In the genomic region with DNA sequence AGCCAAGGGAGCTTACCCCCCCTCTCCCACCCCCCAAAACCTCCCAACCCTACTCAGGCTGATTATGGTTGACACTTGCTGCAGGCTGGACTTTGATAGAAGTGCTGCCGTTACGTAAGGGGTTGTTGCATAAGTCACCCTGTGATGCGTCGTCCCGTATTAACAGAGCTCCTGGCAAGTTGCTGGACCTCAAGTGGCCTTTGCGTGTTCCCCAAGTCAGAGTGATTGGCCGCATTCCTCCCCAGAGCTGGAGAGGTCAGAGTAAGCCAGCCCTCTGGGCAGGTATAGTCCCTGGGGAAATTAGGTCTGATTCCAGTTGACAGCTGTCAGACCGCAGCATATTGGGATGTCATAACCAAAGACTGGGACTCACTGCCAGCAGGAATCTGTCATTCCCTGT, we compare ENCODE assay signal across 22 mouse cellular contexts. TPM values are rescaled to one million over a fixed set of nuclear protein-coding genes. Genes with fewer than 3 reads are reported as not detected.
DNase-seq lines count a peak whose midpoint lies in the region; ATAC-seq and TF ChIP-seq lines count a peak whose summit lies in the region.
"Had no signal": no experiment of that assay in that cellular context is flagged by ENCODE, and none has a peak within 500 bp of the region (broad histone marks: within the 10 kb centered on the region; RNA-seq: fewer than 3 reads in every experiment).

No protein-coding gene starts in this region.

- H3K4me1 ChIP-seq in liver, embryonic 13.5 days (replicated peaks), result no peaks in the 10 kb centered on the region
- no peaks in the 10 kb centered on the region for H3K4me1 ChIP-seq in thymus, adult 2 months (replicated peaks; ENCODE audit: control insufficient read depth, insufficient read depth, low read length)
- H3K4me1 ChIP-seq: megakaryocyte, embryonic 14.5 days had no signal

- peak; percentile 40 for ATAC-seq in liver, embryonic 13.5 days (ENCODE audit: low read depth)
- ATAC-seq: forebrain, embryonic 14.5 days had no signal

- no peak for TF ChIP-seq CTCF in thymus, adult 2 months (IDR thresholded peaks at IDR 0.05; ENCODE audit: borderline replicate concordance, control insufficient read depth, extremely low read depth, insufficient read depth, low read length, poor library complexity)

- no peak for TF ChIP-seq POLR2A in thymus, adult 2 months (IDR thresholded peaks at IDR 0.05; ENCODE audit: control insufficient read depth, extremely low read depth, insufficient read depth, low read length, poor library complexity)

- no peaks in the 10 kb centered on the region for H3K36me3 ChIP-seq in liver, embryonic 13.5 days
- H3K36me3 ChIP-seq in thymus, adult 2 months (ENCODE audit: control insufficient read depth, insufficient read depth, low read length), result no peaks in the 10 kb centered on the region
- H3K36me3 ChIP-seq: embryonic facial prominence, embryonic 15.5 days; limb, embryonic 10.5 days had no signal

- peak; percentile 45 for DNase-seq in adrenal gland, postnatal 14 days
- DNase-seq in adrenal gland, adult 18-20 months (ENCODE audit: low spot score in 2 of 2), result no peak
- DNase-seq in kidney, adult 9 months, result peak; percentile 95
- DNase-seq in kidney, postnatal 4 days, result no peak
- no peak for DNase-seq in liver, embryonic 13.5 days
- peak; percentile 89 for DNase-seq in lung, postnatal 25 days (ENCODE audit: low spot score)
- no peak for DNase-seq in right cerebral cortex, postnatal 36 days (ENCODE audit: low spot score in 2 of 2)
- no peak for DNase-seq in thymus, adult 2 months
- DNase-seq: cerebellum, adult 11 months; gastrocnemius, adult 2 months; layer of hippocampus, postnatal 36 days; thymus, adult 18-20 months had no signal

- H3K4me2 ChIP-seq in liver, embryonic 13.5 days, result no peak overlapping the region
- H3K4me2 ChIP-seq: embryonic facial prominence, embryonic 15.5 days had no signal

- H3K27ac ChIP-seq in liver, embryonic 13.5 days, result no peak overlapping the region
- H3K27ac ChIP-seq in thymus, adult 2 months (ENCODE audit: control insufficient read depth, insufficient read depth, low read length), result no peak overlapping the region
- H3K27ac ChIP-seq: embryonic facial prominence, embryonic 15.5 days; gastrocnemius, adult 2 months; limb, embryonic 10.5 days had no signal

- H3K9ac ChIP-seq in liver, embryonic 13.5 days, result no peak overlapping the region
- H3K9ac ChIP-seq: embryonic facial prominence, embryonic 15.5 days had no signal

- no peak overlapping the region for H3K4me3 ChIP-seq in liver, embryonic 13.5 days (replicated peaks)
- no peak overlapping the region for H3K4me3 ChIP-seq in thymus, adult 2 months (ENCODE audit: control insufficient read depth, insufficient read depth, low read length)
- H3K4me3 ChIP-seq: embryonic facial prominence, embryonic 15.5 days; gastrocnemius, adult 2 months; limb, embryonic 10.5 days; megakaryocyte, embryonic 14.5 days; myocyte had no signal

- H3K9me3 ChIP-seq in liver, embryonic 13.5 days (replicated peaks), result no peaks in the 10 kb centered on the region
- H3K9me3 ChIP-seq: embryonic facial prominence, embryonic 15.5 days; limb, embryonic 10.5 days had no signal

- H3K27me3 ChIP-seq in liver, embryonic 13.5 days, result peaks cover 39% of the 10 kb centered on the region
- no peaks in the 10 kb centered on the region; the same call in 1 of the 2 replicates for H3K27me3 ChIP-seq in thymus, adult 2 months (ENCODE audit: control insufficient read depth, insufficient read depth, low read length)

- WGBS in liver, embryonic 13.5 days (ENCODE audit: insufficient replicate concordance), result 73% methylated on average over 8 of the region's 8 CpGs
- WGBS in thymus, adult 2 months, result 92% methylated on average over 8 of the region's 8 CpGs

RNA-seq across cellular contexts. Expression of gene Fam181a, which starts 1.1 kb away (rescaled TPM):
- total RNA-seq in adrenal gland, postnatal 14 days (2021), result not detected in 2 replicates
- total RNA-seq in adrenal gland, adult 18-20 months (2021), result not detected
- polyA plus RNA-seq in liver, embryonic 13.5 days (2015; fragmentation: Nextera tagmentation; extraction: Ambion mirVana), result not detected in 2 replicates
- polyA plus RNA-seq in thymus, adult 2 months (2012; rRNA removed), result not detected in 2 replicates
- total RNA-seq: adrenal gland, postnatal 4 days; common myeloid progenitor, adult 5-6 weeks; gastrocnemius, adult 2 months had no signal
- polyA plus RNA-seq: embryonic facial prominence, embryonic 15.5 days; heart, postnatal 0 days; intestine, embryonic 14.5 days; limb, embryonic 10.5 days; myocyte; spleen, adult 2 months had no signal

RNA-seq across cellular contexts. Expression of gene Asb2, which starts 43.9 kb away (rescaled TPM):
- 1.1 and 2.2 TPM in 2 replicates for total RNA-seq in adrenal gland, postnatal 14 days (2021)
- total RNA-seq in adrenal gland, adult 18-20 months (2021), result 1 to 10 TPM in 1 of 2 experiments, under 1 TPM in 1; 0.66 to 1.4 TPM
- polyA plus RNA-seq in liver, embryonic 13.5 days (2015; fragmentation: Nextera tagmentation; extraction: Ambion mirVana), result 2.4 and 2.6 TPM in 2 replicates
- 31.8 and 64.7 TPM in 2 replicates for polyA plus RNA-seq in thymus, adult 2 months (2012; rRNA removed)
- total RNA-seq: common myeloid progenitor, adult 5-6 weeks had no signal

Comparison
In these comparisons a context has a peak if more than half of its experiments do, and no peak if none do; other contexts are left out.
1. DNase-seq: peak in adrenal gland, postnatal 14 days (single experiment), kidney, adult 9 months (single experiment) and lung, postnatal 25 days (single experiment); none in adrenal gland, adult 18-20 months (0 of 2), kidney, postnatal 4 days (0 of 2), liver, embryonic 13.5 days (single experiment), right cerebral cortex, postnatal 36 days (0 of 2) and thymus, adult 2 months (single experiment).